Mouse (Mus musculus): ENCODE data around the gene Sucnr1.

GRCm38 (mm10) chr3:60121449-60121848, 39.8 kb downstream of the Sucnr1 start:
- TF ChIP-seq CTCF (IDR thresholded peaks at IDR 0.05; ENCODE audit: low read depth, low read length) (no peak), POLR2A (IDR thresholded peaks at IDR 0.05; ENCODE audit: extremely low read depth, insufficient read depth, low read length) (no peak)

Data from liver, adult 2 months (tissue).